Mouse (Mus musculus): ENCODE results near the gene Chad.

DNA sequence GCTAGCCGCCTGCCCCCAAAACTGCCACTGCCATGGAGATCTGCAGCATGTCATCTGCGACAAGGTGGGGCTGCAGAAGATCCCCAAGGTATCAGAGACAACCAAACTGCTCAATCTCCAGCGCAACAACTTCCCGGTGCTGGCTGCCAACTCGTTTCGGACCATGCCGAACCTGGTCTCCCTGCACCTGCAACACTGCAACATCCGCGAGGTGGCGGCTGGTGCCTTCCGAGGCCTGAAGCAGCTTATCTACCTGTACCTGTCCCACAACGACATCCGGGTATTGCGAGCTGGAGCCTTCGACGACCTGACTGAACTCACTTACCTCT lies 268 bp downstream of the Chad start:
- no peak for TF ChIP-seq CTCF (IDR thresholded peaks at IDR 0.05; ENCODE audit: low read depth, low read length)
- no peak for TF ChIP-seq POLR2A (IDR thresholded peaks at IDR 0.05; ENCODE audit: borderline replicate concordance, low read depth, low read length)

All from bone marrow macrophage, adult 2 months (primary cell).